Mouse (Mus musculus): ENCODE data around the gene Sec24c. TPM values are rescaled to one million over a fixed set of nuclear protein-coding genes. Genes with fewer than 3 reads are reported as not detected.

The Sec24c gene
- polyA plus RNA-seq, 1 experiment from 2014 or later = 117 TPM

GRCm38 (mm10) chr14:20645547-20645946 is 28.6 kb upstream of the Sec24c start:
- Histone ChIP-seq H3K27me3 (replicated peaks; ENCODE audit: low read depth, poor library complexity, severe bottlenecking) (no peaks in the 10 kb centered on the region), H3K9me3 (no peaks in the 10 kb centered on the region), H3K4me1 (peaks cover 8% of the 10 kb centered on the region), H3K4me3 (no peak overlapping the region), H3K27ac (replicated peaks) (no peak overlapping the region), H3K36me3 (replicated peaks) (no peaks in the 10 kb centered on the region)
- no peak for DNase-seq (ENCODE audit: low spot score)
- WGBS = 35% methylated on average over 3 of the region's 3 CpGs

- Histone ChIP-seq H3K9me3 (no peaks in the 10 kb centered on the region), H3K27me3 (replicated peaks; ENCODE audit: low read depth, poor library complexity, severe bottlenecking) (no peaks in the 10 kb centered on the region), H3K36me3 (replicated peaks) (no peaks in the 10 kb centered on the region), H3K27ac (replicated peaks) (no peak overlapping the region), H3K4me3 (no peak overlapping the region), H3K4me1 (peaks cover 8% of the 10 kb centered on the region)
- no peak for DNase-seq (ENCODE audit: low spot score)
Measured at GRCm38 (mm10) chr14:20646381-20646780, 27.7 kb upstream of the Sec24c start.

GRCm38 (mm10) chr14:20651000-20651399 is 23.1 kb upstream of the Sec24c start:
- no peak overlapping the region for H3K27ac ChIP-seq (replicated peaks)
- no peak for DNase-seq (ENCODE audit: low spot score)
- no peaks in the 10 kb centered on the region for H3K27me3 ChIP-seq (replicated peaks; ENCODE audit: low read depth, poor library complexity, severe bottlenecking)
- no peaks in the 10 kb centered on the region for H3K36me3 ChIP-seq (replicated peaks)
- H3K4me1 ChIP-seq = peaks cover 5% of the 10 kb centered on the region
- WGBS = 77% methylated on average over 2 of the region's 2 CpGs
- no peaks in the 10 kb centered on the region for H3K9me3 ChIP-seq
- H3K4me3 ChIP-seq = no peak overlapping the region

- Histone ChIP-seq H3K36me3 (replicated peaks) (no peaks in the 10 kb centered on the region), H3K4me3 (no peak overlapping the region), H3K9me3 (no peaks in the 10 kb centered on the region), H3K27me3 (replicated peaks; ENCODE audit: low read depth, poor library complexity, severe bottlenecking) (no peaks in the 10 kb centered on the region), H3K27ac (replicated peaks) (0 out of 2 replicates have a peak overlapping the region, but pooled peaks have one; percentile 30), H3K4me1 (peaks cover 12% of the 10 kb centered on the region)
- DNase-seq (ENCODE audit: low spot score) = no peak
- 66% methylated on average over 4 of the region's 4 CpGs for WGBS
Measured at GRCm38 (mm10) chr14:20651722-20652256, 22.3 kb upstream of the Sec24c start.

- peaks cover 12% of the 10 kb centered on the region for H3K4me1 ChIP-seq
- H3K4me3 ChIP-seq = no peak overlapping the region
- H3K36me3 ChIP-seq (replicated peaks) = no peaks in the 10 kb centered on the region
- H3K27me3 ChIP-seq (replicated peaks; ENCODE audit: low read depth, poor library complexity, severe bottlenecking) = no peaks in the 10 kb centered on the region
- 82% methylated on average over 9 of the region's 9 CpGs for WGBS
- no peak for DNase-seq (ENCODE audit: low spot score)
- no peaks in the 10 kb centered on the region for H3K9me3 ChIP-seq
- no peak overlapping the region for H3K27ac ChIP-seq (replicated peaks)
Measured at GRCm38 (mm10) chr14:20654690-20655421, 19.3 kb upstream of the Sec24c start.

- Histone ChIP-seq H3K9me3 (no peaks in the 10 kb centered on the region), H3K4me1 (peaks cover 17% of the 10 kb centered on the region), H3K4me3 (no peak overlapping the region), H3K27ac (replicated peaks) (no peak overlapping the region), H3K27me3 (replicated peaks; ENCODE audit: low read depth, poor library complexity, severe bottlenecking) (no peaks in the 10 kb centered on the region), H3K36me3 (replicated peaks) (no peaks in the 10 kb centered on the region)
- DNase-seq (ENCODE audit: low spot score) = no peak
- 64% methylated on average over 9 of the region's 9 CpGs for WGBS
Measured at GRCm38 (mm10) chr14:20655731-20656130, 18.4 kb upstream of the Sec24c start.

GRCm38 (mm10) chr14:20656361-20656760 is 17.7 kb upstream of the Sec24c start, which contains the start of gene Myoz1:
Gene Myoz1, minus strand, starts transcription at chr14:20656540.
- 36% methylated on average over 11 of the region's 11 CpGs for WGBS
- H3K4me3 ChIP-seq = peak within 1 kb of the TSS; percentile 21; the same call in 1 of the 2 replicates
- H3K27me3 ChIP-seq (replicated peaks; ENCODE audit: low read depth, poor library complexity, severe bottlenecking) = no peaks in the 10 kb centered on the region
- DNase-seq (ENCODE audit: low spot score) = peak; percentile 24
- peaks cover 22% of the 10 kb centered on the region for H3K4me1 ChIP-seq
- H3K36me3 ChIP-seq (replicated peaks) = no peaks in the 10 kb centered on the region
- no peaks in the 10 kb centered on the region for H3K9me3 ChIP-seq
- no peak within 1 kb of the TSS for H3K27ac ChIP-seq (replicated peaks)

GRCm38 (mm10) chr14:20658326-20658725 is 15.8 kb upstream of the Sec24c start:
- Histone ChIP-seq H3K36me3 (replicated peaks) (no peaks in the 10 kb centered on the region), H3K4me3 (no peak overlapping the region), H3K27me3 (replicated peaks; ENCODE audit: low read depth, poor library complexity, severe bottlenecking) (peaks cover 17% of the 10 kb centered on the region), H3K9me3 (no peaks in the 10 kb centered on the region), H3K4me1 (peaks cover 34% of the 10 kb centered on the region), H3K27ac (replicated peaks) (no peak overlapping the region)
- peak; percentile 19 for DNase-seq (ENCODE audit: low spot score)

GRCm38 (mm10) chr14:20658902-20659301 is 15.2 kb upstream of the Sec24c start:
- Histone ChIP-seq H3K4me3 (no peak overlapping the region), H3K27ac (replicated peaks) (no peak overlapping the region), H3K27me3 (replicated peaks; ENCODE audit: low read depth, poor library complexity, severe bottlenecking) (peaks cover 23% of the 10 kb centered on the region), H3K9me3 (no peaks in the 10 kb centered on the region), H3K4me1 (peaks cover 34% of the 10 kb centered on the region), H3K36me3 (replicated peaks) (no peaks in the 10 kb centered on the region)
- DNase-seq (ENCODE audit: low spot score) = no peak
- 89% methylated on average over 6 of the region's 6 CpGs for WGBS

- Histone ChIP-seq H3K4me1 (peaks cover 39% of the 10 kb centered on the region), H3K27me3 (replicated peaks; ENCODE audit: low read depth, poor library complexity, severe bottlenecking) (peaks cover 30% of the 10 kb centered on the region), H3K27ac (replicated peaks) (no peak overlapping the region), H3K4me3 (no peak overlapping the region), H3K9me3 (no peaks in the 10 kb centered on the region), H3K36me3 (replicated peaks) (no peaks in the 10 kb centered on the region)
- DNase-seq (ENCODE audit: low spot score) = no peak
- 93% methylated on average over 7 of the region's 7 CpGs for WGBS
Measured at GRCm38 (mm10) chr14:20659687-20660086, 14.4 kb upstream of the Sec24c start.

GRCm38 (mm10) chr14:20660827-20661660 is 13.1 kb upstream of the Sec24c start:
- Histone ChIP-seq H3K4me1 (peaks cover 33% of the 10 kb centered on the region), H3K4me3 (peak overlapping the region; percentile 74), H3K27me3 (replicated peaks; ENCODE audit: low read depth, poor library complexity, severe bottlenecking) (peaks cover 35% of the 10 kb centered on the region), H3K36me3 (replicated peaks) (no peaks in the 10 kb centered on the region), H3K27ac (replicated peaks) (peak overlapping the region; percentile 84), H3K9me3 (no peaks in the 10 kb centered on the region)
- peak; percentile 93 for DNase-seq (ENCODE audit: low spot score)
- 2% methylated on average over 52 of the region's 52 CpGs for WGBS

- peaks cover 43% of the 10 kb centered on the region for H3K27me3 ChIP-seq (replicated peaks; ENCODE audit: low read depth, poor library complexity, severe bottlenecking)
- peak overlapping the region; percentile 84 for H3K27ac ChIP-seq (replicated peaks)
- WGBS = 8% methylated on average over 19 of the region's 19 CpGs
- peak overlapping the region; percentile 74 for H3K4me3 ChIP-seq
- peaks cover 28% of the 10 kb centered on the region for H3K4me1 ChIP-seq
- H3K36me3 ChIP-seq (replicated peaks) = no peaks in the 10 kb centered on the region
- peak; percentile 44 for DNase-seq (ENCODE audit: low spot score)
- no peaks in the 10 kb centered on the region for H3K9me3 ChIP-seq
Measured at GRCm38 (mm10) chr14:20661661-20662331, 12.3 kb upstream of the Sec24c start.

Data from embryonic facial prominence, embryonic 10.5 days (tissue).